Mouse (Mus musculus) liver, adult 2 months (tissue): ENCODE results near the gene Meis1.

Experiments
- CTCF ChIP-seq: fragments of 200-500 bp; IDR thresholded peaks from 2 replicates; pipeline ENCODE4 v1.5.1; 2011; ENCODE audit warnings: low read depth, low read length, control low read depth
- POLR2A ChIP-seq: fragments of 200-500 bp; IDR thresholded peaks from 2 replicates; pipeline ENCODE4 v1.6.1; 2011; ENCODE audit warnings: low read length, control low read depth; ENCODE audit not compliant: insufficient read depth; ENCODE audit errors: extremely low read depth

GRCm38 (mm10) chr11:18845466-18845865 is 173.3 kb downstream of the Meis1 start:
- TF ChIP-seq POLR2A (no peak), CTCF (no peak)
